Mouse (Mus musculus) stomach, postnatal 0 days (tissue): ENCODE data around the gene Mmrn2. TPM values are rescaled to one million over a fixed set of nuclear protein-coding genes. Genes with fewer than 3 reads are reported as not detected.

Source experiments
- ATAC-seq: fragments of 200-750 bp; cut with Nextera tagmentation; 2 replicates; pipeline ENCODE4 v1.8.0; 2017; ENCODE audit not compliant: low FRiP score, low TSS enrichment
- DNase-seq: peaks from one replicate; pipeline ENCODE4 v3.0.0-alpha.2; 2016; ENCODE audit warnings: low spot score
- H3K27ac ChIP-seq: fragments of 300-500 bp; sonication (generic); replicated peaks from 2 replicates; pipeline ENCODE4 v1.5.1; 2014; ENCODE audit warnings: mild to moderate bottlenecking, control low read depth
- H3K27me3 ChIP-seq: fragments of 300-500 bp; sonication (generic); 2 replicates; pipeline ENCODE4 v1.6.1; 2014; ENCODE audit warnings: low read length; ENCODE audit not compliant: control insufficient read depth, insufficient read depth
- H3K36me3 ChIP-seq: fragments of 300-500 bp; sonication (generic); 2 replicates; pipeline ENCODE4 v1.6.1; 2014; ENCODE audit warnings: low read length, mixed read lengths; ENCODE audit not compliant: control insufficient read depth, insufficient read depth
- H3K4me1 ChIP-seq: fragments of 300-500 bp; sonication (generic); replicated peaks from 2 replicates; pipeline ENCODE4 v1.6.1; 2014; ENCODE audit warnings: antibody characterized with exemption; ENCODE audit not compliant: control insufficient read depth, insufficient read depth
- H3K4me2 ChIP-seq: fragments of 300-500 bp; sonication (generic); replicated peaks from 2 replicates; pipeline ENCODE4 v1.6.1; 2014; ENCODE audit warnings: low read depth, mild to moderate bottlenecking, control low read depth, moderate library complexity
- H3K4me3 ChIP-seq: fragments of 300-500 bp; sonication (generic); 2 replicates; pipeline ENCODE4 v1.5.1; 2014; ENCODE audit warnings: low read depth, low read length, control low read depth
- H3K9ac ChIP-seq: fragments of 300-500 bp; sonication (generic); 2 replicates; pipeline ENCODE4 v1.6.1; 2014; ENCODE audit warnings: mild to moderate bottlenecking, low read length, control low read depth, mixed read lengths
- H3K9me3 ChIP-seq: fragments of 300-500 bp; sonication (generic); 2 replicates; pipeline ENCODE4 v1.6.1; 2016; ENCODE audit warnings: low read length; ENCODE audit not compliant: control insufficient read depth
- CTCF ChIP-seq: IDR thresholded peaks from 2 replicates; pipeline ENCODE4 v1.5.1; 2016; ENCODE audit warnings: antibody characterized with exemption, low read depth, mild to moderate bottlenecking, moderate library complexity
- EP300 ChIP-seq: optimal IDR thresholded peaks from 2 replicates; pipeline ENCODE3; 2016; ENCODE audit warnings: antibody characterized with exemption
- WGBS: fragments of 180-500 bp; shearing (Covaris S2); extraction: QIAGEN DNeasy Blood & Tissue Kit; methylation state at CpG from one replicate; pipeline ENCODE4 v1.1.7; 2014; 5-methylcytosine and 5-hydroxymethylcytosine counted together
- polyA plus RNA-seq: library from polyadenylated mRNA; unstranded; fragments of >200 nt; fragmentation: Nextera tagmentation; extraction: Ambion mirVana; gene quantifications from 2 replicates; pipeline ENCODE4 v1.2.1, GENCODE M21; 2015

The Mmrn2 gene
- polyA plus RNA-seq, 1 experiment from 2014 or later, result 4.1 TPM

GRCm38 (mm10) chr14:34370921-34371320 is 4.3 kb upstream of the Mmrn2 start:
- ATAC-seq (no peak), DNase-seq (no peak)
- Histone ChIP-seq H3K27ac (no peak overlapping the region), H3K4me2 (no peak overlapping the region), H3K36me3 (no peaks in the 10 kb centered on the region), H3K4me3 (no peak overlapping the region), H3K4me1 (no peaks in the 10 kb centered on the region), H3K9ac (no peak overlapping the region), H3K9me3 (no peaks in the 10 kb centered on the region), H3K27me3 (no peaks in the 10 kb centered on the region)
- TF ChIP-seq CTCF (no peak), EP300 (no peak)
- WGBS, result 77% methylated on average over 3 of the region's 3 CpGs

GRCm38 (mm10) chr14:34371763-34372162 is 3.5 kb upstream of the Mmrn2 start:
- Histone ChIP-seq H3K9ac (no peak overlapping the region), H3K27me3 (no peaks in the 10 kb centered on the region), H3K36me3 (no peaks in the 10 kb centered on the region), H3K4me3 (no peak overlapping the region), H3K27ac (no peak overlapping the region), H3K9me3 (no peaks in the 10 kb centered on the region), H3K4me1 (no peaks in the 10 kb centered on the region), H3K4me2 (no peak overlapping the region)
- 77% methylated on average over 2 of the region's 2 CpGs for WGBS
- TF ChIP-seq CTCF, result no peak
- no peak for TF ChIP-seq EP300
- DNase-seq (no peak), ATAC-seq (no peak)

GRCm38 (mm10) chr14:34372646-34373045 is 2.6 kb upstream of the Mmrn2 start:
- no peak overlapping the region for H3K9ac ChIP-seq
- no peak overlapping the region for H3K27ac ChIP-seq
- no peaks in the 10 kb centered on the region for H3K9me3 ChIP-seq
- DNase-seq (no peak), ATAC-seq (no peak; the same call in 1 of the 2 replicates)
- no peak overlapping the region for H3K4me3 ChIP-seq
- WGBS, result 86% methylated on average over 6 of the region's 6 CpGs
- no peaks in the 10 kb centered on the region for H3K4me1 ChIP-seq
- peak; percentile 86 for TF ChIP-seq CTCF
- TF ChIP-seq EP300, result no peak
- H3K27me3 ChIP-seq, result no peaks in the 10 kb centered on the region
- H3K4me2 ChIP-seq, result no peak overlapping the region
- H3K36me3 ChIP-seq, result no peaks in the 10 kb centered on the region

GRCm38 (mm10) chr14:34373581-34373980 is 1.7 kb upstream of the Mmrn2 start:
- H3K4me1 ChIP-seq, result no peaks in the 10 kb centered on the region
- H3K27me3 ChIP-seq, result no peaks in the 10 kb centered on the region
- H3K27ac ChIP-seq, result no peak overlapping the region
- no peaks in the 10 kb centered on the region for H3K36me3 ChIP-seq
- no peak overlapping the region for H3K4me3 ChIP-seq
- WGBS, result 77% methylated on average over 6 of the region's 6 CpGs
- H3K9me3 ChIP-seq, result no peaks in the 10 kb centered on the region
- no peak overlapping the region for H3K4me2 ChIP-seq
- no peak for DNase-seq
- no peak overlapping the region for H3K9ac ChIP-seq
- no peak for ATAC-seq
- TF ChIP-seq CTCF, result no peak

GRCm38 (mm10) chr14:34374577-34374976 is 688 bp upstream of the Mmrn2 start, which contains the start of gene Sncg:
Gene Sncg (minus strand): TSS chr14:34374789.
- ATAC-seq (no peak), DNase-seq (no peak)
- WGBS, result 10% methylated on average over 10 of the region's 10 CpGs
- Histone ChIP-seq H3K9ac (no peak within 1 kb of the TSS), H3K36me3 (no peaks in the 10 kb centered on the region), H3K4me1 (no peaks in the 10 kb centered on the region), H3K4me2 (0 out of 2 replicates have a peak within 1 kb of the TSS, but pooled peaks have one; percentile 8), H3K4me3 (no peak within 1 kb of the TSS), H3K9me3 (no peaks in the 10 kb centered on the region), H3K27ac (no peak within 1 kb of the TSS), H3K27me3 (no peaks in the 10 kb centered on the region)
- no peak for TF ChIP-seq CTCF
- TF ChIP-seq EP300, result no peak

- Histone ChIP-seq H3K4me2 (0 out of 2 replicates have a peak overlapping the region, but pooled peaks have one; percentile 1), H3K27ac (no peak overlapping the region), H3K36me3 (no peaks in the 10 kb centered on the region), H3K4me3 (0 out of 2 replicates have a peak overlapping the region, but pooled peaks have one; percentile 2), H3K27me3 (no peaks in the 10 kb centered on the region), H3K4me1 (no peaks in the 10 kb centered on the region), H3K9me3 (no peaks in the 10 kb centered on the region), H3K9ac (no peak overlapping the region)
- WGBS, result 74% methylated on average over 5 of the region's 5 CpGs
- peak; percentile 23; the same call in 1 of the 2 replicates for TF ChIP-seq CTCF
- no peak for TF ChIP-seq EP300
- no peak for DNase-seq
- no peak for ATAC-seq
Observed at GRCm38 (mm10) chr14:34375941-34376340, 676 bp downstream of the Mmrn2 start.
